Mouse (Mus musculus): ENCODE measurements around the gene Tcf7. TPM values are rescaled to one million over a fixed set of nuclear protein-coding genes. Genes with fewer than 3 reads are reported as not detected.

Gene Tcf7
- polyA plus RNA-seq, 1 experiment: 0.38 TPM

DNA sequence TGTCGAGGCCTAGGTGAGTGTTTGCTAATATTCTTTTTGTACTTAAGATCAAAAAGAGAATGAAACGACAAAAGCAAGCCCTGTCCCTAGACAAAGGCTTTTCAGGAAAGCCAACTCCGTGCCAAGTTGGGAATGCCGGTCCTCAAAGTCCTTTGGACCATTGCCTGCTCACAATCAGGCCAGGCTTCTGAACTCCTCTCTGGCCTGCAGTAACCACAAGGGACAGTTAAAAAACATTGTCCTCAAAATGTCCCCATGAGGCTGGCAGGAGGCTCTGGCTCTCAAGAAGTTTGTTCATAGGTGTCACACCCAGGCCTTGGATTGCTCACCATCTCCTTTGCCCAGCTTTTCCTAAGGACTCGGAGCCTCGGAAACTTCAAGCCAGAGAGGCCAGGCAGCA is 13.0 kb downstream of the Tcf7 start:
- TF ChIP-seq FLI1 (IDR thresholded peaks at IDR 0.05; ENCODE audit: low read length): no peak
- TF ChIP-seq GATA1 (IDR thresholded peaks at IDR 0.05; ENCODE audit: borderline replicate concordance, low read length): no peak
- H3K36me3 ChIP-seq (replicated peaks; ENCODE audit: low read length): no peaks in the 10 kb centered on the region

DNA sequence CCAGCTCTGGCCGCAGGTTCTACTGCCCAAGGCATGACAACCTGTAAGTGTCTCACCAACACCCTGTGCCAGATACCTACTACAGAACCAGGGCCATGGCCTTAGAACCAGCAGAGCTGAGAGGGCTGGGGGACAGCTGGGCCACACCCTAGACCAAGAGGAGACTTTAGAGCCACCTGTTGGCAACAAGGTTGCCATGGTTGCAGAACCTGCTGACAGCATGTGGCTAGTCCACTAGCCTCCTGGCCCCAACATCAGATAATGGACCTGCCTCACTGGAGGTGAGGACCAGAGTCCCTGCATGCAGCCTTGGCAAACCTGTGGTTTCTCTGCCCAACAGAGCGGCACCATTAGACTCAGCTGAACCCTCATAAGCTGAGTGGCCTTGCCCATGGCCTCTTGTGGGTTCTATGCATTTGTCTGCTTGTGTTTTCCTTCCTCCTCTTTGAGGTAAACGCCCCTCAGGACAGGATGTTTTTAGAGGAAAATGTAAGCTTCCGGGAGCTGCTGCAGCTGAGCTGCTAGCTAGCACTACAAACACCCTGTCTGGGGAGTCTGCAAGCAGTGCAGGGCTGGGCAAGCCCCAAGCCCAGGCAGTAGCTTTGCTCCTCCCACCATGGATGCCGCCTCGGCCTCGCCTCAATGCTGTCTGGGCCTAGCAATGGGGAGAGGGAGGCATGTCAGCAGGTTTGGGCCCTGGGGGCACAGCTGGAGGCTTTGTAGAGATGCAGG is 14.5 kb downstream of the Tcf7 start:
- Histone ChIP-seq H3K4me3 (replicated peaks) (no peak overlapping the region), H3K27me3 (replicated peaks) (peaks cover 82% of the 10 kb centered on the region), H3K36me3 (replicated peaks; ENCODE audit: low read length) (no peaks in the 10 kb centered on the region), H3K4me1 (peaks cover 40% of the 10 kb centered on the region), H3K9me3 (no peaks in the 10 kb centered on the region)
- TF ChIP-seq FLI1 (IDR thresholded peaks at IDR 0.05; ENCODE audit: low read length): no peak
- TF ChIP-seq GATA1 (IDR thresholded peaks at IDR 0.05; ENCODE audit: borderline replicate concordance, low read length): no peak

More for the DNA sequence above, 13.0 kb downstream of the Tcf7 start:
- Histone ChIP-seq H3K27me3 (replicated peaks) (peaks cover 84% of the 10 kb centered on the region), H3K4me1 (peaks cover 43% of the 10 kb centered on the region), H3K9me3 (no peaks in the 10 kb centered on the region), H3K4me3 (replicated peaks) (no peak overlapping the region)

DNA sequence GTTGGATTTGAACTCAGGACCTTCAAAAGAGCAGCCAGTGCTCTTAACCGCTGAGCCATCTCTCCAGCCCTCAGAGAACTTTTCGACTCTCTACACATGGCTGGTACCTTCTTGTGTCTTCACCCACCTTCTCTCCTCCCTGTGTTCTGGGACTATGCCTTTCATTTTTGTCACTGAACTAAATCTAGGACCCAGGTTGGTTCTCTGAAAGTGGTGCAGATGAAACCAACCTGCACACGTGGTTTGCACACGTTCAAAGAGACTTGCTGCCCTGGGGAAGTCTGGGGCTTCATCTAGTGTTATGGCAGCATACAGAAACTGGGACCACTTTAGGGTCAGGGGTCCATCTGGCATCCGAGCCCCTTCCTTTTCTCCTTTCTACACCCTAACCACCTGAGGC is 15.5 kb downstream of the Tcf7 start:
- Histone ChIP-seq H3K36me3 (replicated peaks; ENCODE audit: low read length) (no peaks in the 10 kb centered on the region), H3K9me3 (no peaks in the 10 kb centered on the region), H3K27me3 (replicated peaks) (peaks cover 82% of the 10 kb centered on the region), H3K4me3 (replicated peaks) (no peak overlapping the region), H3K4me1 (peaks cover 36% of the 10 kb centered on the region)
- TF ChIP-seq GATA1 (IDR thresholded peaks at IDR 0.05; ENCODE audit: borderline replicate concordance, low read length) (no peak), FLI1 (IDR thresholded peaks at IDR 0.05; ENCODE audit: low read length) (no peak)

- Histone ChIP-seq H3K27me3 (replicated peaks) (peaks cover 79% of the 10 kb centered on the region), H3K4me1 (peaks cover 49% of the 10 kb centered on the region), H3K4me3 (replicated peaks) (no peak overlapping the region), H3K36me3 (replicated peaks; ENCODE audit: low read length) (no peaks in the 10 kb centered on the region), H3K9me3 (no peaks in the 10 kb centered on the region)
- TF ChIP-seq FLI1 (IDR thresholded peaks at IDR 0.05; ENCODE audit: low read length) (no peak), GATA1 (IDR thresholded peaks at IDR 0.05; ENCODE audit: borderline replicate concordance, low read length) (no peak)
Observed at GRCm38 (mm10) chr11:52265616-52266307, 17.1 kb downstream of the Tcf7 start.

DNA sequence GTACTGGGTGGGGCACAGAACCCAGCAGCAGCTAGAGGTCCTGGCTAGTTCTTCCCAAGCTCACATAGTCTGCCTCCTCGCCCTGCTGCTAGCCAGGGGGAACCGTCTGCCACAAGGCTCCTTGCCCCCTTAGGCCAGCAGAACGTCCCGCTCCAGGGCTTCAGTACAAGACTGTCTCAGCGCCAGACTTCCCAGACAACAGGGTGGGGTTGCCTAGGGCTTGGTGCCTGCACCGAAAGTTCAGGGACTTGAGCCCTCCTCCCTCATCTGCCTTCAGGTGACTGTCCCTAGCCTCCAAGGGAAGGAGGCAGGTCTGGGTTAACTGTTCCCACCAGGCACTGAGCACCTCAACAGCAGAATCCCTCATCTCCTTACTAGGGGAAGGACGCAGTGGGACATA is 17.9 kb downstream of the Tcf7 start:
- Histone ChIP-seq H3K27me3 (replicated peaks) (peaks cover 80% of the 10 kb centered on the region), H3K36me3 (replicated peaks; ENCODE audit: low read length) (no peaks in the 10 kb centered on the region), H3K4me3 (replicated peaks) (no peak overlapping the region), H3K9me3 (no peaks in the 10 kb centered on the region), H3K4me1 (peaks cover 57% of the 10 kb centered on the region)
- TF ChIP-seq GATA1 (IDR thresholded peaks at IDR 0.05; ENCODE audit: borderline replicate concordance, low read length) (no peak), FLI1 (IDR thresholded peaks at IDR 0.05; ENCODE audit: low read length) (no peak)

- no peaks in the 10 kb centered on the region for H3K9me3 ChIP-seq
- peaks cover 76% of the 10 kb centered on the region for H3K27me3 ChIP-seq (replicated peaks)
- H3K4me3 ChIP-seq (replicated peaks): no peak overlapping the region
- H3K4me1 ChIP-seq: peaks cover 53% of the 10 kb centered on the region
- no peaks in the 10 kb centered on the region for H3K36me3 ChIP-seq (replicated peaks; ENCODE audit: low read length)
- TF ChIP-seq GATA1 (IDR thresholded peaks at IDR 0.05; ENCODE audit: borderline replicate concordance, low read length): no peak
- no peak for TF ChIP-seq FLI1 (IDR thresholded peaks at IDR 0.05; ENCODE audit: low read length)
Observed at GRCm38 (mm10) chr11:52262338-52262737, 20.5 kb downstream of the Tcf7 start.

- Histone ChIP-seq H3K27me3 (replicated peaks) (peaks cover 74% of the 10 kb centered on the region), H3K4me1 (peaks cover 53% of the 10 kb centered on the region), H3K36me3 (replicated peaks; ENCODE audit: low read length) (no peaks in the 10 kb centered on the region), H3K9me3 (no peaks in the 10 kb centered on the region), H3K4me3 (replicated peaks) (no peak overlapping the region)
- TF ChIP-seq FLI1 (IDR thresholded peaks at IDR 0.05; ENCODE audit: low read length): no peak
- TF ChIP-seq GATA1 (IDR thresholded peaks at IDR 0.05; ENCODE audit: borderline replicate concordance, low read length): no peak
Observed at GRCm38 (mm10) chr11:52261937-52262336, 20.9 kb downstream of the Tcf7 start.

DNA sequence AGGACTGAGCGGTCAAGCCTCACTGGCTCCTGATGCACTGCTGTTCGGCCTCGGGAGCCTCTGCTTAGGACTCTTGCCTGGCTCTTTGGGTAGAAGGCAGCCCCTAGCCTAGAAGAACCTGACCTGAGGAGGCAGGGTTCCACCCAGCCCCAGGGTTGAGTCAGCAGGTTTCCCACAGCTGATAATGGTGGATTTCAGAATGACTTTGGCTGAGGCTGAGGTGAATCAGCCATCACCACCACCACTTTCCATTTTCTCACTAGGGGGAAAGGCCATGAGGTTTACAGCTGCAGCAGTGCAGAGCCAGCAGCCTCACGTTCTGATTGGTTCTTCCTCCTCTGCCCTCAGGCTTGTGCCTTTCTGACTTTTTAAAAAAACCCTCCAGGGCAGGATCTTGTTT is 21.9 kb downstream of the Tcf7 start:
- peaks cover 71% of the 10 kb centered on the region for H3K27me3 ChIP-seq (replicated peaks)
- H3K4me1 ChIP-seq: peaks cover 52% of the 10 kb centered on the region
- no peak for TF ChIP-seq FLI1 (IDR thresholded peaks at IDR 0.05; ENCODE audit: low read length)
- TF ChIP-seq GATA1 (IDR thresholded peaks at IDR 0.05; ENCODE audit: borderline replicate concordance, low read length): no peak
- no peaks in the 10 kb centered on the region for H3K9me3 ChIP-seq
- no peak overlapping the region for H3K4me3 ChIP-seq (replicated peaks)
- no peaks in the 10 kb centered on the region for H3K36me3 ChIP-seq (replicated peaks; ENCODE audit: low read length)

DNA sequence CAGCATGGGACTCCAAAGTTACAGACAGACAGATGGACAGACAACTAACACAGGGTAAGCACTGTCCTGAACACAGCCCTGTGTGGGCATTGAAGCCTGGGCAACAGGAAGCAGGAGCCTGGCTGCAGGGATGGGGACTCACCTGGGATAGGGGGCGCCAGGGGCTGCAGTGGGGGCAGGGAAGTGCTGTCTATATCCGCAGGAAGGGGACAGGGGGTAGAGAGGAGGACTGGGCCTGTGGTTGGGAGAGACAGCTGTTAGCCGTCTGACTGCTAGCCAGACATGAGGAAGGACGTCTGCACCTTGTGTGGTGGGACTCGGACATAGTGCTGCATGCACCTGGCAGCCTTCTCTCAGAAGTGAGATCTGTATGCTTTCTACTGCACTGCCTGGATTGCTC is 24.1 kb downstream of the Tcf7 start:
- TF ChIP-seq FLI1 (IDR thresholded peaks at IDR 0.05; ENCODE audit: low read length): no peak

GRCm38 (mm10) chr11:52257376-52257775 is 25.4 kb downstream of the Tcf7 start:
- peaks cover 46% of the 10 kb centered on the region for H3K27me3 ChIP-seq (replicated peaks)
- peaks cover 60% of the 10 kb centered on the region for H3K4me1 ChIP-seq
- H3K9me3 ChIP-seq: no peaks in the 10 kb centered on the region
- TF ChIP-seq FLI1 (IDR thresholded peaks at IDR 0.05; ENCODE audit: low read length) (no peak), GATA1 (IDR thresholded peaks at IDR 0.05; ENCODE audit: borderline replicate concordance, low read length) (no peak)
- peaks cover 5% of the 10 kb centered on the region for H3K36me3 ChIP-seq (replicated peaks; ENCODE audit: low read length)
- no peak overlapping the region for H3K4me3 ChIP-seq (replicated peaks)

More for the DNA sequence above, 24.1 kb downstream of the Tcf7 start:
- Histone ChIP-seq H3K36me3 (replicated peaks; ENCODE audit: low read length) (peaks cover 3% of the 10 kb centered on the region), H3K9me3 (no peaks in the 10 kb centered on the region), H3K27me3 (replicated peaks) (peaks cover 58% of the 10 kb centered on the region), H3K4me1 (peaks cover 51% of the 10 kb centered on the region), H3K4me3 (replicated peaks) (no peak overlapping the region)

All from megakaryocyte, embryonic 14.5 days (primary cell).